Mouse (Mus musculus): ENCODE results near the gene Slc41a3. TPM values are rescaled to one million over a fixed set of nuclear protein-coding genes. Genes with fewer than 3 reads are reported as not detected.

Gene Slc41a3
- polyA plus RNA-seq, 1 experiment from 2014 or later = 2.2 TPM

- Histone ChIP-seq H3K9ac (ENCODE audit: low read length) (no peak overlapping the region), H3K4me1 (ENCODE audit: control insufficient read depth, insufficient read depth, low read length) (peaks cover 4% of the 10 kb centered on the region; the same call in 1 of the 2 replicates), H3K27me3 (ENCODE audit: control insufficient read depth, insufficient read depth, low read length) (no peaks in the 10 kb centered on the region), H3K9me3 (ENCODE audit: control insufficient read depth, low read length) (no peaks in the 10 kb centered on the region), H3K4me2 (ENCODE audit: low read depth, severe bottlenecking) (no peak overlapping the region; the same call in 1 of the 2 replicates), H3K4me3 (ENCODE audit: low read depth, low read length) (no peak overlapping the region), H3K36me3 (ENCODE audit: control insufficient read depth, insufficient read depth, low read length) (peaks cover 8% of the 10 kb centered on the region; the same call in 1 of the 2 replicates), H3K27ac (replicated peaks; ENCODE audit: low read depth, low read length) (no peak overlapping the region)
- no peak for DNase-seq (ENCODE audit: low spot score)
- ATAC-seq (ENCODE audit: insufficient number of reproducible peaks, low FRiP score, low TSS enrichment, low read depth) = no peak
- WGBS = 89% methylated on average over 3 of the region's 3 CpGs
Measured at GRCm38 (mm10) chr6:90683831-90684532, 79.5 kb downstream of the Slc41a3 start.

GRCm38 (mm10) chr6:90686812-90687211, 82.3 kb downstream of the Slc41a3 start:
- ATAC-seq (ENCODE audit: insufficient number of reproducible peaks, low FRiP score, low TSS enrichment, low read depth) (no peak), DNase-seq (ENCODE audit: low spot score) (no peak)
- 79% methylated on average over 1 of the region's 1 CpGs for WGBS
- Histone ChIP-seq H3K4me3 (ENCODE audit: low read depth, low read length) (no peak overlapping the region), H3K4me1 (ENCODE audit: control insufficient read depth, insufficient read depth, low read length) (peaks cover 4% of the 10 kb centered on the region; the same call in 1 of the 2 replicates), H3K27ac (replicated peaks; ENCODE audit: low read depth, low read length) (no peak overlapping the region), H3K4me2 (ENCODE audit: low read depth, severe bottlenecking) (no peak overlapping the region), H3K27me3 (ENCODE audit: control insufficient read depth, insufficient read depth, low read length) (no peaks in the 10 kb centered on the region), H3K9me3 (ENCODE audit: control insufficient read depth, low read length) (no peaks in the 10 kb centered on the region), H3K9ac (ENCODE audit: low read length) (no peak overlapping the region), H3K36me3 (ENCODE audit: control insufficient read depth, insufficient read depth, low read length) (peaks cover 19% of the 10 kb centered on the region; the same call in 1 of the 2 replicates)

- ATAC-seq (ENCODE audit: insufficient number of reproducible peaks, low FRiP score, low TSS enrichment, low read depth) (no peak), DNase-seq (ENCODE audit: low spot score) (no peak)
- no peak overlapping the region for H3K9ac ChIP-seq (ENCODE audit: low read length)
- peaks cover 19% of the 10 kb centered on the region; the same call in 1 of the 2 replicates for H3K36me3 ChIP-seq (ENCODE audit: control insufficient read depth, insufficient read depth, low read length)
- H3K4me1 ChIP-seq (ENCODE audit: control insufficient read depth, insufficient read depth, low read length) = peaks cover 4% of the 10 kb centered on the region; the same call in 1 of the 2 replicates
- no peaks in the 10 kb centered on the region for H3K27me3 ChIP-seq (ENCODE audit: control insufficient read depth, insufficient read depth, low read length)
- no peaks in the 10 kb centered on the region for H3K9me3 ChIP-seq (ENCODE audit: control insufficient read depth, low read length)
- no peak overlapping the region for H3K4me2 ChIP-seq (ENCODE audit: low read depth, severe bottlenecking)
- WGBS = 97% methylated on average over 6 of the region's 6 CpGs
- H3K27ac ChIP-seq (replicated peaks; ENCODE audit: low read depth, low read length) = no peak overlapping the region
- H3K4me3 ChIP-seq (ENCODE audit: low read depth, low read length) = no peak overlapping the region
Measured at GRCm38 (mm10) chr6:90688003-90688402, 83.5 kb downstream of the Slc41a3 start.

- Histone ChIP-seq H3K4me2 (ENCODE audit: low read depth, severe bottlenecking) (no peak overlapping the region), H3K4me3 (ENCODE audit: low read depth, low read length) (no peak overlapping the region), H3K4me1 (ENCODE audit: control insufficient read depth, insufficient read depth, low read length) (peaks cover 4% of the 10 kb centered on the region; the same call in 1 of the 2 replicates), H3K36me3 (ENCODE audit: control insufficient read depth, insufficient read depth, low read length) (peaks cover 20% of the 10 kb centered on the region; the same call in 1 of the 2 replicates), H3K9me3 (ENCODE audit: control insufficient read depth, low read length) (no peaks in the 10 kb centered on the region), H3K27me3 (ENCODE audit: control insufficient read depth, insufficient read depth, low read length) (no peaks in the 10 kb centered on the region), H3K9ac (ENCODE audit: low read length) (no peak overlapping the region), H3K27ac (replicated peaks; ENCODE audit: low read depth, low read length) (no peak overlapping the region)
- ATAC-seq (ENCODE audit: insufficient number of reproducible peaks, low FRiP score, low TSS enrichment, low read depth) (no peak), DNase-seq (ENCODE audit: low spot score) (no peak)
- WGBS = 78% methylated on average over 3 of the region's 3 CpGs
Measured at GRCm38 (mm10) chr6:90688742-90689141, 84.2 kb downstream of the Slc41a3 start.

- Histone ChIP-seq H3K4me1 (ENCODE audit: control insufficient read depth, insufficient read depth, low read length) (peaks cover 4% of the 10 kb centered on the region; the same call in 1 of the 2 replicates), H3K36me3 (ENCODE audit: control insufficient read depth, insufficient read depth, low read length) (peaks cover 20% of the 10 kb centered on the region; the same call in 1 of the 2 replicates), H3K9me3 (ENCODE audit: control insufficient read depth, low read length) (no peaks in the 10 kb centered on the region), H3K4me2 (ENCODE audit: low read depth, severe bottlenecking) (no peak overlapping the region), H3K27ac (replicated peaks; ENCODE audit: low read depth, low read length) (no peak overlapping the region), H3K4me3 (ENCODE audit: low read depth, low read length) (no peak overlapping the region), H3K27me3 (ENCODE audit: control insufficient read depth, insufficient read depth, low read length) (no peaks in the 10 kb centered on the region), H3K9ac (ENCODE audit: low read length) (no peak overlapping the region)
- DNase-seq (ENCODE audit: low spot score) = no peak
- ATAC-seq (ENCODE audit: insufficient number of reproducible peaks, low FRiP score, low TSS enrichment, low read depth) = no peak
- 90% methylated on average over 10 of the region's 10 CpGs for WGBS
Measured at GRCm38 (mm10) chr6:90689500-90689899, 85.0 kb downstream of the Slc41a3 start.

GRCm38 (mm10) chr6:90691935-90692334, 87.4 kb downstream of the Slc41a3 start:
- H3K4me2 ChIP-seq (ENCODE audit: low read depth, severe bottlenecking) = no peak overlapping the region
- no peak overlapping the region for H3K4me3 ChIP-seq (ENCODE audit: low read depth, low read length)
- H3K9me3 ChIP-seq (ENCODE audit: control insufficient read depth, low read length) = no peaks in the 10 kb centered on the region
- H3K27ac ChIP-seq (replicated peaks; ENCODE audit: low read depth, low read length) = no peak overlapping the region
- no peak for ATAC-seq (ENCODE audit: insufficient number of reproducible peaks, low FRiP score, low TSS enrichment, low read depth)
- H3K36me3 ChIP-seq (ENCODE audit: control insufficient read depth, insufficient read depth, low read length) = peaks cover 19% of the 10 kb centered on the region; the same call in 1 of the 2 replicates
- WGBS = 84% methylated on average over 2 of the region's 2 CpGs
- no peak for DNase-seq (ENCODE audit: low spot score)
- H3K27me3 ChIP-seq (ENCODE audit: control insufficient read depth, insufficient read depth, low read length) = no peaks in the 10 kb centered on the region
- H3K4me1 ChIP-seq (ENCODE audit: control insufficient read depth, insufficient read depth, low read length) = no peaks in the 10 kb centered on the region
- no peak overlapping the region for H3K9ac ChIP-seq (ENCODE audit: low read length)

- no peaks in the 10 kb centered on the region for H3K27me3 ChIP-seq (ENCODE audit: control insufficient read depth, insufficient read depth, low read length)
- no peak overlapping the region for H3K4me3 ChIP-seq (ENCODE audit: low read depth, low read length)
- DNase-seq (ENCODE audit: low spot score) (no peak), ATAC-seq (ENCODE audit: insufficient number of reproducible peaks, low FRiP score, low TSS enrichment, low read depth) (no peak)
- no peak overlapping the region for H3K4me2 ChIP-seq (ENCODE audit: low read depth, severe bottlenecking)
- 87% methylated on average over 2 of the region's 2 CpGs for WGBS
- no peak overlapping the region for H3K9ac ChIP-seq (ENCODE audit: low read length)
- peaks cover 19% of the 10 kb centered on the region; the same call in 1 of the 2 replicates for H3K36me3 ChIP-seq (ENCODE audit: control insufficient read depth, insufficient read depth, low read length)
- no peaks in the 10 kb centered on the region for H3K9me3 ChIP-seq (ENCODE audit: control insufficient read depth, low read length)
- no peaks in the 10 kb centered on the region for H3K4me1 ChIP-seq (ENCODE audit: control insufficient read depth, insufficient read depth, low read length)
- no peak overlapping the region for H3K27ac ChIP-seq (replicated peaks; ENCODE audit: low read depth, low read length)
Measured at GRCm38 (mm10) chr6:90692404-90692803, 87.9 kb downstream of the Slc41a3 start.

GRCm38 (mm10) chr6:90695754-90696153, 91.2 kb downstream of the Slc41a3 start:
- H3K9ac ChIP-seq (ENCODE audit: low read length) = no peak overlapping the region
- WGBS = 78% methylated on average over 1 of the region's 1 CpGs
- ATAC-seq (ENCODE audit: insufficient number of reproducible peaks, low FRiP score, low TSS enrichment, low read depth) (no peak), DNase-seq (ENCODE audit: low spot score) (no peak)
- H3K9me3 ChIP-seq (ENCODE audit: control insufficient read depth, low read length) = no peaks in the 10 kb centered on the region
- no peak overlapping the region for H3K4me3 ChIP-seq (ENCODE audit: low read depth, low read length)
- peaks cover 4% of the 10 kb centered on the region; the same call in 1 of the 2 replicates for H3K4me1 ChIP-seq (ENCODE audit: control insufficient read depth, insufficient read depth, low read length)
- H3K27me3 ChIP-seq (ENCODE audit: control insufficient read depth, insufficient read depth, low read length) = no peaks in the 10 kb centered on the region
- no peak overlapping the region for H3K4me2 ChIP-seq (ENCODE audit: low read depth, severe bottlenecking)
- peaks cover 7% of the 10 kb centered on the region; the same call in 1 of the 2 replicates for H3K36me3 ChIP-seq (ENCODE audit: control insufficient read depth, insufficient read depth, low read length)
- H3K27ac ChIP-seq (replicated peaks; ENCODE audit: low read depth, low read length) = no peak overlapping the region
